Mouse (Mus musculus) lung, postnatal 4 days (tissue): Measurements from ENCODE around the gene Btbd18.

Experiments
- DNase-seq, 2 experiments: peaks; one replicate each; pipeline ENCODE4 v3.0.0; 2021

Btbd18 gene

GRCm38 (mm10) chr2:84705295-84705694 lies 46.4 kb downstream of the Btbd18 start:
- no peak for DNase-seq

- DNase-seq = no peak
These were observed 48.6 kb downstream of the Btbd18 start for GRCm38 (mm10) chr2:84707523-84707922.

GRCm38 (mm10) chr2:84711898-84712297 lies 53.0 kb downstream of the Btbd18 start:
- no peak for DNase-seq

- DNase-seq = no peak
These were observed 55.5 kb downstream of the Btbd18 start for GRCm38 (mm10) chr2:84714422-84714810.

GRCm38 (mm10) chr2:84714811-84715561 lies 56.1 kb downstream of the Btbd18 start, which contains the start of gene Zdhhc5:
Gene Zdhhc5, minus strand, starts transcription at chr2:84715180.
- peak; percentile 99 to 100 for DNase-seq

GRCm38 (mm10) chr2:84715562-84716361 lies 56.9 kb downstream of the Btbd18 start:
- DNase-seq = peak; percentile 69 to 89

- no peak for DNase-seq
These were observed 57.8 kb downstream of the Btbd18 start for GRCm38 (mm10) chr2:84716423-84717355.

GRCm38 (mm10) chr2:84717357-84717756 lies 58.5 kb downstream of the Btbd18 start:
- DNase-seq = no peak
